Comparison of ENCODE assay signal across 33 mouse cellular contexts in the genomic region with DNA sequence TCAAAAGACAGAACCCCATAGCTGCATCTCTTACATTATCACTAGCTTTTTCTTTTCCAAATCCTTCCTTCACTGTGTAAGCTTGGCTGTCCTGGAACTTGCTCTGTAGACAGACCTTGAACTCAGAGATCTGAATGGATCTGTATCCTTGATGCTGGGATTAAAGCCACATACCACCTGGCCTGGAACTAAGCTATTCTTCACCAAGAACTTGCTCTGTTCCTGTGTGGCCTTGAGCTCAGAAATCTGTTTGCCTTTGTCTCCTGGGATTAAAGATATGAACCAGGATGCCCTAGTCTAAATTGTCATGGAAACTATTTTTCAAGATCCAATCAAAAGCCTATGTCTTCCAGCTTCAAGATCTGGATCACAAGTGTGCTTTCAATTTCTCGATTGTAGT.
"Had no signal": no experiment of that assay in that cellular context is flagged by ENCODE, and none has a peak within 500 bp of the region (broad histone marks: within the 10 kb centered on the region; RNA-seq: fewer than 3 reads in every experiment).

No protein-coding gene starts in this region.

- H3K4me1 ChIP-seq: heart, embryonic 12.5 days; heart, embryonic 13.5 days; heart, embryonic 15.5 days; hindbrain, embryonic 10.5 days; hindbrain, embryonic 12.5 days; hindbrain, embryonic 13.5 days; hindbrain, embryonic 15.5 days; intestine, embryonic 15.5 days; kidney, embryonic 15.5 days had no signal

- H3K27me3 ChIP-seq: heart, embryonic 12.5 days; heart, embryonic 13.5 days; heart, embryonic 15.5 days; hindbrain, embryonic 12.5 days; hindbrain, embryonic 13.5 days; hindbrain, embryonic 15.5 days; intestine, embryonic 15.5 days; kidney, embryonic 15.5 days had no signal

- DNase-seq: heart, postnatal 10 days; heart, postnatal 14 days; heart, postnatal 36 days; heart, postnatal 4 days; kidney, adult 11 months; kidney, adult 18-20 months; kidney, adult 2 months; kidney, adult 8-10 months; kidney, adult 9 months; kidney, postnatal 14 days; kidney, postnatal 25 days; kidney, postnatal 36 days; kidney, postnatal 4 days; layer of hippocampus, adult 9-11 months; layer of hippocampus, postnatal 36 days had no signal

- H3K4me2 ChIP-seq: heart, embryonic 11.5 days; heart, embryonic 12.5 days; heart, embryonic 13.5 days; heart, embryonic 15.5 days; hindbrain, embryonic 12.5 days; hindbrain, embryonic 13.5 days; hindbrain, embryonic 14.5 days; hindbrain, embryonic 15.5 days; intestine, embryonic 15.5 days; kidney, embryonic 15.5 days had no signal

- H3K27ac ChIP-seq: heart, embryonic 13.5 days; heart, embryonic 15.5 days; hindbrain, embryonic 10.5 days; hindbrain, embryonic 12.5 days; hindbrain, embryonic 13.5 days; hindbrain, embryonic 14.5 days; hindbrain, embryonic 15.5 days; hindbrain, postnatal 0 days; intestine, embryonic 15.5 days; kidney, embryonic 15.5 days; kidney, postnatal 0 days; layer of hippocampus, adult 2 months; left cerebral cortex, adult 2 months had no signal

- H3K4me3 ChIP-seq: heart, embryonic 12.5 days; heart, embryonic 13.5 days; heart, embryonic 15.5 days; hindbrain, embryonic 10.5 days; hindbrain, embryonic 12.5 days; hindbrain, embryonic 13.5 days; hindbrain, embryonic 15.5 days; intestine, embryonic 15.5 days; kidney, embryonic 15.5 days; layer of hippocampus, adult 2 months; left cerebral cortex, adult 2 months had no signal

- H3K9me3 ChIP-seq: heart, embryonic 12.5 days; heart, embryonic 13.5 days; heart, embryonic 15.5 days; hindbrain, embryonic 10.5 days; hindbrain, embryonic 12.5 days; hindbrain, embryonic 13.5 days; hindbrain, embryonic 15.5 days; intestine, embryonic 15.5 days; kidney, embryonic 15.5 days had no signal

- H3K36me3 ChIP-seq: heart, embryonic 12.5 days; heart, embryonic 13.5 days; heart, embryonic 15.5 days; hindbrain, embryonic 10.5 days; hindbrain, embryonic 12.5 days; hindbrain, embryonic 13.5 days; hindbrain, embryonic 15.5 days; intestine, embryonic 15.5 days; kidney, embryonic 15.5 days had no signal

- ATAC-seq: hindbrain, embryonic 16.5 days; hindbrain, postnatal 0 days; inflammation-experienced regulatory T-cells, adult 6 months; intestine, postnatal 0 days had no signal

- H3K9ac ChIP-seq: heart, embryonic 12.5 days; heart, embryonic 13.5 days; heart, embryonic 15.5 days; hindbrain, embryonic 12.5 days; hindbrain, embryonic 13.5 days; hindbrain, embryonic 14.5 days; hindbrain, embryonic 15.5 days; intestine, embryonic 15.5 days; kidney, embryonic 15.5 days had no signal
